Mouse (Mus musculus): ENCODE results near the gene Ccdc172. TPM values are rescaled to one million over a fixed set of nuclear protein-coding genes. Genes with fewer than 3 reads are reported as not detected.

The Ccdc172 gene
- total RNA-seq (2021): not detected
- long read RNA-seq, experiment 1: 0 reads
- long read RNA-seq, experiment 2: 0 reads

DNA sequence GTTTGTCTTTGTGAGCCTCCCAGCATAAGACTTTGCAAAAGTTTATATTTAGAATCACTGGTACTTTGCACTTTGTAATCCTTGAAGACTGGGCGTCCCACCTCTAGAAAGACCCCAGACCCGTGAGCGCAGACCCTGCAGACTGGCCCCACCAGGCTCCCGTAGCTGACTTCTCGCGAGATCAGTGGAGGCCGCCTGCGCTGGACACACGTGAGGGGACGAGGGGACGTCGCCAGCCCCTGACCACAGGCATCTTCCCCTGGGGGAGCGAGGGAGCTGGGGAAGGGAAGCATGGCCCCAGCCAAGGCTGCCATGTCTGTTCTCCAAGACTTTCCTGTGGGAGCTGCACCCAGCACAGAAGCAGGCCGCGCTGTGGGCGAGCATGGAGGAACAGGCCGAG lies at the start of gene Ccdc172:
Gene Ccdc172, plus strand, starts transcription at position 176 of the 400 bp plus-strand sequence.
- intact Hi-C loops (cut with DNase I; ENCODE audit: low total_unique reads): no loop called here
- DNase-seq: no peak

- no peak for DNase-seq
- intact Hi-C loops (cut with DNase I; ENCODE audit: low total_unique reads): loop anchor here (10.0 kb wide), 2 partner anchors 549 to 649 kb away; no protein-coding TSS in a partner anchor
Observed at GRCm38 (mm10) chr19:58463755-58464154, 48.0 kb upstream of the Ccdc172 start.

GRCm38 (mm10) chr19:58468331-58468730 lies 43.5 kb upstream of the Ccdc172 start:
- intact Hi-C loops (cut with DNase I; ENCODE audit: low total_unique reads): loop anchor here (5.0 to 10.0 kb wide), 4 partner anchors 471 to 721 kb away; no protein-coding TSS in a partner anchor
- DNase-seq: no peak

- peak; percentile 80 for DNase-seq
- intact Hi-C loops (cut with DNase I; ENCODE audit: low total_unique reads): loop anchor here (5.0 to 10.0 kb wide), 4 partner anchors 472 to 722 kb away; no protein-coding TSS in a partner anchor
Observed at GRCm38 (mm10) chr19:58469421-58469820, 42.4 kb upstream of the Ccdc172 start.

- intact Hi-C loops (cut with DNase I; ENCODE audit: low total_unique reads): loop anchor here (10.0 kb wide), 1 partner anchor 819 kb away; no protein-coding TSS in a partner anchor
- DNase-seq: no peak
Observed at GRCm38 (mm10) chr19:58474251-58474650, 37.5 kb upstream of the Ccdc172 start.

- no peak for DNase-seq
- intact Hi-C loops (cut with DNase I; ENCODE audit: low total_unique reads): no loop called here
Observed at GRCm38 (mm10) chr19:58482373-58482977, 29.3 kb upstream of the Ccdc172 start.

GRCm38 (mm10) chr19:58486686-58487085 lies 25.1 kb upstream of the Ccdc172 start:
- intact Hi-C loops (cut with DNase I; ENCODE audit: low total_unique reads): no loop called here
- DNase-seq: no peak

DNA sequence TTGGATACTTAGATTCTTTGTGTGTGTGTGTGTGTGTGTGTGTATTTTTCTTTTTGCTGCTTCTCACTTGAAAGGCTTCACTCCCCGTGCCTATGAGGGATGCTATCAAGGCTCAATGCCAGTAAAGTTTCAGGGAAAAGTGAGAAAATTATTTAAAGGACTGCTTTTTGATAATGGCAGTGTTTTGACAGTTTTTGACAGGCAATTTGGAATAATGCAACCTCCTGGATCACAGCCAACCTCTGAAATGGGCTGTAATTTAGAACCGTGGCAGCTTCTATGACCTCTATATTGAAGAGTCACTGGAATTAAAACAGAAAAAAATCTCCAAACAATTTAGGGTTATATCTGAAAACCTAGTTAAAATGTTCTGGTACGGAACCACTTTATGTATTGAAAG lies 14.7 kb upstream of the Ccdc172 start:
- DNase-seq: no peak
- intact Hi-C loops (cut with DNase I; ENCODE audit: low total_unique reads): no loop called here

DNA sequence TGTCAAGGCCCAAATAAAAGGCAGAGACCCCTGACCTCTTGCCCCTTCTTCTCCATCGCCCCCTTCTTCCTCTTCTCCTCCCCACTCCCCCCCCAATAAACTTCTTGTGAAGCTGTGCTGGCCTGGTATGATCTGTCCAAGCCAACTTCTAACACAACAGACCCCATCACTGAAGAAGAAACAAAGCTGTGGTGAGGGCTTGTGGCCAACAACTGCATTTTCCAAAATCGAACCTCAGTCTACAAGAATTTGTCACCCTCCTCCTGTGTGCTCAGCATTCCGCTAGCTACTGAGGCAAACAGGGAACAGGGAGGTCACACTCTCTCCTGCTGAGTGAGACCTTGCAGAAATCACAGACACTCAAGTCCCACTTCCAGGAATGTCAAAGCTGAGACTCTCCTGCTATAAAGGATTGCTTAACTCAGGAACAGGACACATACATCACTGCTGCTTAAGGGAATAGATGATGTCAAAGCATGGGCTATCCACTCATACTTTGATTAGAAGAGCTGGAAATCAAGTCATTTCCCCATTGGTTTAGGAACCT lies 12.3 kb upstream of the Ccdc172 start:
- intact Hi-C loops (cut with DNase I; ENCODE audit: low total_unique reads): no loop called here
- DNase-seq: no peak

DNA sequence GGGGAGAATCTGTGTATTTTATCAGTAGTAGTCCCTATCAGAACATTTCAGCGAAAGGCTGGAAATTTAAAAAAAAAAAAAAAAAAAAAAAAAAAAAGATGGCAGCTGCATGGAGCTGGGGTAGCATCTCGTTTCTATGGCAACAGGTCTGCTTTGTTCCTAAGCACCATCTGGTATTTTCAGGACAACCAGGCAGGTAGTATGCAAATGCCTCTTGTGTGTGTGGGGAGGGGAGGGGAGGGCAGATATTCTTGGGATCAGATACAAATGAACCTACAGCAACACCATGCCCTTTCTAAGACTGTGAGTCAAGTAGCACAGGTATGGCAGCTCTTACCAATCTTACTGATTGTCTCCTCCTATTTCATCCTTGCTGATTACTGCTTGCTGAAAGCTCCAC lies 11.7 kb upstream of the Ccdc172 start:
- DNase-seq: no peak
- intact Hi-C loops (cut with DNase I; ENCODE audit: low total_unique reads): no loop called here

- intact Hi-C loops (cut with DNase I; ENCODE audit: low total_unique reads): no loop called here
- no peak for DNase-seq
Observed at GRCm38 (mm10) chr19:58521696-58522095, 9.9 kb downstream of the Ccdc172 start.

- intact Hi-C loops (cut with DNase I; ENCODE audit: low total_unique reads): no loop called here
- no peak for DNase-seq
Observed at GRCm38 (mm10) chr19:58523736-58524394, 12.1 kb downstream of the Ccdc172 start.

DNA sequence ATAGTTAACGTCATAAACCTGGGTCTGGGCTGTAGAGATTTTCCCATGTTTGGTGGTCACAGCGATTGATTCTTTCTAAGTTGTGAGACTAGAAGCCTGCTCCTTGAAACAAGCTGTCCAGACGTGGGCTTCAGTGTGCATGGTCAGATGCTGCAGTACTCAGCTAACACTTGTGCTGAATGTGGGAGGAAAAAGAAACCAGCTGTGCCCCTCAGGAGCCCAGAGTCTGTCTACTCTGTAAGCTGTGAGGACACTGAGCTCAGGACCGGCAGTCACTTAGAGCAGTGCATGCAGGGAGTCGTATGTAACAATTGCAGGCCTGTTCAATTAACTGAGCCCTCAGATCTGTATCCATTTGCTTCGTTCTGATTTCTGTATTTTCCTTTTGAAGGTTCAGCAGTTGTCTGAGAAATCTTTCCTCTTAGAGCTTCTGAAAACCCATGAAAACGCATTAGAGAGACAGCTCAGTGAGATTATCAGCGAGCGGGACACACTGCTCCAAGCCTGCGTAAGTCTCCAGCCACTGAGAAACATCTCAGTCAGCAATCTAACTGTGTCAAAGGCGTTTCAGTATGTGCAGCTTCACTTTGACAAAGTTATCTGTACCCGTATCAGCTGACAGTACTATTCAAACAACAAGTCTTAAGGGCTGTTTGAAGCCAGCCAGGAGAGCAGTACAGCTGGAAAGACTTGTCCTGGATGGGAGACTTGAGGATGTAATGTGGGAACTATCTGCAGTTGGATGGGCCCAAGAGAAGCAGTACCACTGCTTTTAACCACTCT lies 13.9 kb downstream of the Ccdc172 start:
- no peak for DNase-seq
- intact Hi-C loops (cut with DNase I; ENCODE audit: low total_unique reads): no loop called here

GRCm38 (mm10) chr19:58533077-58533476 lies 21.3 kb downstream of the Ccdc172 start:
- intact Hi-C loops (cut with DNase I; ENCODE audit: low total_unique reads): no loop called here
- no peak for DNase-seq

GRCm38 (mm10) chr19:58536691-58537090 lies 24.9 kb downstream of the Ccdc172 start:
- intact Hi-C loops (cut with DNase I; ENCODE audit: low total_unique reads): no loop called here
- DNase-seq: no peak

- intact Hi-C loops (cut with DNase I; ENCODE audit: low total_unique reads): no loop called here
- no peak for DNase-seq
Observed at GRCm38 (mm10) chr19:58540396-58540795, 28.6 kb downstream of the Ccdc172 start.

- no peak for DNase-seq
Observed at GRCm38 (mm10) chr19:58548367-58548766, 36.6 kb downstream of the Ccdc172 start.

GRCm38 (mm10) chr19:58550489-58550888 lies 38.7 kb downstream of the Ccdc172 start:
- intact Hi-C loops (cut with DNase I; ENCODE audit: low total_unique reads): loop anchor here (10.0 kb wide), 1 partner anchor 886 kb away; no protein-coding TSS in a partner anchor
- no peak for DNase-seq

More at GRCm38 (mm10) chr19:58548367-58548766, 36.6 kb downstream of the Ccdc172 start:
- intact Hi-C loops (cut with DNase I; ENCODE audit: low total_unique reads): no loop called here

GRCm38 (mm10) chr19:58550916-58551315 lies 39.1 kb downstream of the Ccdc172 start:
- DNase-seq: no peak
- intact Hi-C loops (cut with DNase I; ENCODE audit: low total_unique reads): loop anchor here (10.0 kb wide), 1 partner anchor 886 kb away; no protein-coding TSS in a partner anchor

GRCm38 (mm10) chr19:58554974-58555373 lies 43.2 kb downstream of the Ccdc172 start:
- intact Hi-C loops (cut with DNase I; ENCODE audit: low total_unique reads): loop anchor here (10.0 kb wide), 1 partner anchor 890 kb away; no protein-coding TSS in a partner anchor
- no peak for DNase-seq

All from gastrocnemius, postnatal 14 days (tissue).